Mouse (Mus musculus): ENCODE results near the gene Adcy5.

GRCm38 (mm10) chr16:35201281-35201680 lies 46.6 kb downstream of the Adcy5 start:
- TF ChIP-seq POLR2A (IDR thresholded peaks at IDR 0.05; ENCODE audit: borderline replicate concordance, control insufficient read depth, low read depth, low read length) (no peak), CTCF (IDR thresholded peaks at IDR 0.05; ENCODE audit: control insufficient read depth, insufficient read depth, low read length) (no peak)
